Mouse (Mus musculus): ENCODE measurements around the gene Mrpl51.

The Mrpl51 gene

DNA sequence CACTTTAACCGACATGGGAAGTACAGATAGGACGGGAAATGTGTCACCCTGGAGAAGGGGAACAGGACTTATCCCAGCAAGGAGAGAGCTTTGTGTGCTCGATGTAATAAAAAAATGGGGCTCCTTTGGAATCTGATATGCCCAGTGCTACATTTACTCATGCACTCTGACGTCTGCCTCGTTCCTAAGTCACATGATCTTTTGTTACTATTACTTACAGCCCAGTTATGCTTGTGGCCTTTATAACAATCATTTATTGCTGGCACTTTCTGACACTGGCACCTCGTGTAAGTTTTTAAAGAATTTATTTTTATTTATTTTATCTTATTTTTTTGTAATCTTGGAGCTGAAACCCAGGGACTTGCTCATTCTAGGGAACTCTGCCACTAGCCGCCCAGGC is 1.8 kb downstream of the Mrpl51 start:
- Histone ChIP-seq H3K27me3 (ENCODE audit: insufficient read depth, low read length) (no peaks in the 10 kb centered on the region), H3K36me3 (ENCODE audit: insufficient read depth, low read length) (peaks cover 39% of the 10 kb centered on the region), H3K4me3 (replicated peaks; ENCODE audit: low read length) (peak overlapping the region; percentile 96), H3K9me3 (ENCODE audit: low read length) (no peaks in the 10 kb centered on the region), H3K4me1 (replicated peaks; ENCODE audit: low read depth, low read length) (peaks cover 67% of the 10 kb centered on the region)
- no peak for TF ChIP-seq POU5F1 (IDR thresholded peaks at IDR 0.05; ENCODE audit: borderline replicate concordance, low read length)

DNA sequence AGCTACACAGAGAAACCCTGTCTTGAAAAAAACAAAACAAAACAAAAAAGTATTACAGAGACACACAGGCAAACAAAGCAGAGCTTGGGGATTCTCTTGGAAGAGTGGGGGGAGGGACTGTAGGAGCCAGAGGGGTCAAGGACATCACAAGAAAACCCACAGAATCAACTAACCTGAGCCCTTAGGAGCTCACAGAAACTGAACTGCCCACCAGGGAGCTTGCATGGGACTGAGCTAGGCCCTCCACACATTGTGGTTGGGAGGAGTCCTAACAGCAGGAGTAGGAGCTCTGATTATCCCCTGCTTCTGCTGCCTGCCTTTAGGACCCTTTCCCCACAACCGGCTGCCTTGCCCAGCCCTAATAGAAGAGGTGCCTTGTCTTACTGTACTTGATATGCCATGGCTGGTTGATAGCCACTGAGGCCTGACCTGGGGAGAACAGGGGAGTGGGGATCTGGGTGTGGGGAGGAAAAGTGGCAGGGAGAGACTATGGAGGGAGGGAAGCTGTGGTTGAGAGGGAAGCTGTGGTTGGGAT is 4.0 kb downstream of the Mrpl51 start:
- no peaks in the 10 kb centered on the region for H3K27me3 ChIP-seq (ENCODE audit: insufficient read depth, low read length)
- peaks cover 75% of the 10 kb centered on the region for H3K4me1 ChIP-seq (replicated peaks; ENCODE audit: low read depth, low read length)
- H3K9me3 ChIP-seq (ENCODE audit: low read length): no peaks in the 10 kb centered on the region
- TF ChIP-seq CTCF (conservative IDR thresholded peaks at IDR 0.05; ENCODE audit: low read length): no peak
- peak; percentile 25; the same call in 1 of the 2 replicates for TF ChIP-seq NANOG (IDR thresholded peaks at IDR 0.05; ENCODE audit: borderline replicate concordance, low read length)
- peak overlapping the region; percentile 39 for H3K4me3 ChIP-seq (replicated peaks; ENCODE audit: low read length)
- peaks cover 25% of the 10 kb centered on the region for H3K36me3 ChIP-seq (ENCODE audit: insufficient read depth, low read length)

DNA sequence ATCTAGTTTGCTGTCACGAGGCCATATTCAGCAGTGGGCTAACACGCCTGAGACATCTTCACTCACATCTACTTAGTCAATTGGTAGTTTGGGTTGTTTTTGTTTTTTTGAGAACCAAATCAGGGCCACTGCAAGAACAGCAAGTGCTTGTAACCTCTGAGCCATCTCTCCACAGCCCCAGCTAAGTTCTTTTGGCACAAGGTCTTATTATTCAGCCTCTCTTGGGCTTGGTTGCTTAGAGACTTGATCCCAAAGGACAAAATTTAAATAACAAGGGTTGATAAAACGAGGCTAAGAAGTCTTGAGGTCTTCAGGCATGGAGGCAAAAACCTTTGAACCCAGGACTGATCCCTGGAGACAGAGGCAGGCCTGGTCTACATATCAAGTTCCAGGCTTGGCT is 4.7 kb downstream of the Mrpl51 start:
- Histone ChIP-seq H3K27me3 (ENCODE audit: insufficient read depth, low read length) (no peaks in the 10 kb centered on the region), H3K9me3 (ENCODE audit: low read length) (no peaks in the 10 kb centered on the region), H3K36me3 (ENCODE audit: insufficient read depth, low read length) (peaks cover 25% of the 10 kb centered on the region), H3K4me3 (replicated peaks; ENCODE audit: low read length) (0 out of 2 replicates have a peak overlapping the region, but pooled peaks have one; percentile 4), H3K4me1 (replicated peaks; ENCODE audit: low read depth, low read length) (peaks cover 73% of the 10 kb centered on the region)
- no peak for TF ChIP-seq POU5F1 (IDR thresholded peaks at IDR 0.05; ENCODE audit: borderline replicate concordance, low read length)
- no peak for TF ChIP-seq CTCF (conservative IDR thresholded peaks at IDR 0.05; ENCODE audit: low read length)
- no peak for TF ChIP-seq NANOG (IDR thresholded peaks at IDR 0.05; ENCODE audit: borderline replicate concordance, low read length)

DNA sequence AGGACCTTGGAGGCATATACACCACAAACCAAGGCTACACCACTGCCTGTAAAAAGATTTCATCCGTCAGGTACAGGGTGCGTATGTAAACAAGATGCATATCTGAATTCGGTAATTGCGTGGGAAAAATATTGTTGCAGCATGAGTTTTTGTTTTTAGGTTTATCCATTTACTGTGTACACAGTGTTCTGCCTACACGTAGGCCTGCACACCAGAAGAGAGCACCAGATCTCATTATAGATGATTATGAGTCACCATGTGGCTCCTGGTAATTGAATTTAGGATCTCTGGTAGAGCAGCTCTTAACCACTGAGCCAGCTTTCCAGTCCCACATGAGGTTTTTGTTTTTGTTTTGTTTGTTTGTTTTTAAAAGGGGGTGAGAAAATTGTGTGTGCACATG is 5.6 kb downstream of the Mrpl51 start:
- TF ChIP-seq CTCF (conservative IDR thresholded peaks at IDR 0.05; ENCODE audit: low read length): no peak
- no peak for TF ChIP-seq NANOG (IDR thresholded peaks at IDR 0.05; ENCODE audit: borderline replicate concordance, low read length)
- peaks cover 25% of the 10 kb centered on the region for H3K36me3 ChIP-seq (ENCODE audit: insufficient read depth, low read length)
- no peak overlapping the region for H3K4me3 ChIP-seq (replicated peaks; ENCODE audit: low read length)
- no peaks in the 10 kb centered on the region for H3K27me3 ChIP-seq (ENCODE audit: insufficient read depth, low read length)
- no peaks in the 10 kb centered on the region for H3K9me3 ChIP-seq (ENCODE audit: low read length)
- peaks cover 73% of the 10 kb centered on the region for H3K4me1 ChIP-seq (replicated peaks; ENCODE audit: low read depth, low read length)

DNA sequence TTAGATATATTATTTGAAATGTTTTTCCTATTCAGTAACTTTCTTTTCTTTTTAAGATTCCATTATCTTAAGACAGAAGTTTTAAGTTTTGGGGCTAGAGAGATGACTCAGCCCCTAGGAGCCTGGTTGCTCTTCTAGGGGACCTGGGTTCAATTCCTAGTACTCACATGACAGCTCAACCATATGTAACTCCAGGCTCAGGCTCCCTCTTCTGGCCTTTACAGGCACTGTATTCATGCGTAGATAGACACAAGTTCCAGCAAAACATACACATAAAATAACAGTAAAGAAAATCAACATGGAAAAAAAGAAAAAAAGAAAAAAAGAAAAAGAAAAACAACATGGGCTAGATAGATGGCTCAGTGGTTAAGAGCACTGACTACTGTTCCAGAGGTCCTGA is 18.8 kb downstream of the Mrpl51 start:
- Histone ChIP-seq H3K36me3 (ENCODE audit: insufficient read depth, low read length) (no peaks in the 10 kb centered on the region), H3K27me3 (ENCODE audit: insufficient read depth, low read length) (peaks cover 12% of the 10 kb centered on the region), H3K9me3 (ENCODE audit: low read length) (no peaks in the 10 kb centered on the region), H3K4me3 (replicated peaks; ENCODE audit: low read length) (no peak overlapping the region), H3K4me1 (replicated peaks; ENCODE audit: low read depth, low read length) (peaks cover 9% of the 10 kb centered on the region)
- TF ChIP-seq CTCF (conservative IDR thresholded peaks at IDR 0.05; ENCODE audit: low read length) (peak; percentile 37), NANOG (IDR thresholded peaks at IDR 0.05; ENCODE audit: borderline replicate concordance, low read length) (no peak), POU5F1 (IDR thresholded peaks at IDR 0.05; ENCODE audit: borderline replicate concordance, low read length) (no peak)

DNA sequence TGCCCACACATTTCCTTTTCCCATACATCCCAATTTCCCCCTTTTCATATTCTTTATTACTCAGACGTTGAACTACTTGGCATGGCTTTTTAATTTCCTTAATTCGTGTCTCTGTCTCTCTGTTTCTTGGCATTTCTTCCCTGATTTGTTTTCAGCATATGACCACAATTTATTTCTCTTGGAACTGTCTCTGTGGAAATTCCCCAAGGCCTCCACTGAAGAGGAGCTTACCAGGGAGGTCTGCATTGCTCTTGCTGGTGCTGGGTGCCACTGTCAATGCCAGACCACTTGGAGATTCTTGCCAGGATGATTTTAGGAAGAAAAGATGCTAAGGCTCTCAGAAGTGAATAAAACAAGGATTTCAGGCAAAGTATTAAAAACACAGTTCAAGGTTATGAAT is 21.0 kb downstream of the Mrpl51 start:
- Histone ChIP-seq H3K27me3 (ENCODE audit: insufficient read depth, low read length) (peaks cover 24% of the 10 kb centered on the region), H3K36me3 (ENCODE audit: insufficient read depth, low read length) (no peaks in the 10 kb centered on the region), H3K9me3 (ENCODE audit: low read length) (no peaks in the 10 kb centered on the region), H3K4me1 (replicated peaks; ENCODE audit: low read depth, low read length) (peaks cover 10% of the 10 kb centered on the region), H3K4me3 (replicated peaks; ENCODE audit: low read length) (no peak overlapping the region)
- TF ChIP-seq POU5F1 (IDR thresholded peaks at IDR 0.05; ENCODE audit: borderline replicate concordance, low read length) (no peak), CTCF (conservative IDR thresholded peaks at IDR 0.05; ENCODE audit: low read length) (no peak), NANOG (IDR thresholded peaks at IDR 0.05; ENCODE audit: borderline replicate concordance, low read length) (no peak)

DNA sequence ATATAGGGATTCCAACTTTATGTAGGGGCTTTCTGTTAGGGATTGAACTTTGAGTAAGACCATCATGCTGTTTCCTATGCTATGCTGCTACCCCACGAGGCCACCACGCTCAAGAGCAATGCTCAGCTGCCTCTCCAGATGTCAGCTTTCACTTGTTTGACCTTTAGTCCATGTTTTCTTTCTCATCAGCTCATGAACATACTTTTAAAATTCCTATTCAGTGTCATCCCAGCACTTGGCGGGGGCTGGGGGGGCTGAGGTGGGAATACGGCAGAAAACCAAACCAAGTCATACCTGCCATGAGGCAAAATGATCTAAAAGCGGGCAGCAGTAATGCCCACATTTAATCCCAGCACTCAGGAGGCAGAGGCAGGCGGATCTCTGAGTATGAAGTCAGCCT is 21.5 kb downstream of the Mrpl51 start:
- Histone ChIP-seq H3K36me3 (ENCODE audit: insufficient read depth, low read length) (no peaks in the 10 kb centered on the region; the same call in 1 of the 2 replicates), H3K27me3 (ENCODE audit: insufficient read depth, low read length) (peaks cover 24% of the 10 kb centered on the region), H3K4me3 (replicated peaks; ENCODE audit: low read length) (no peak overlapping the region), H3K9me3 (ENCODE audit: low read length) (no peaks in the 10 kb centered on the region), H3K4me1 (replicated peaks; ENCODE audit: low read depth, low read length) (peaks cover 11% of the 10 kb centered on the region)
- no peak for TF ChIP-seq NANOG (IDR thresholded peaks at IDR 0.05; ENCODE audit: borderline replicate concordance, low read length)
- no peak for TF ChIP-seq POU5F1 (IDR thresholded peaks at IDR 0.05; ENCODE audit: borderline replicate concordance, low read length)
- TF ChIP-seq CTCF (conservative IDR thresholded peaks at IDR 0.05; ENCODE audit: low read length): no peak

DNA sequence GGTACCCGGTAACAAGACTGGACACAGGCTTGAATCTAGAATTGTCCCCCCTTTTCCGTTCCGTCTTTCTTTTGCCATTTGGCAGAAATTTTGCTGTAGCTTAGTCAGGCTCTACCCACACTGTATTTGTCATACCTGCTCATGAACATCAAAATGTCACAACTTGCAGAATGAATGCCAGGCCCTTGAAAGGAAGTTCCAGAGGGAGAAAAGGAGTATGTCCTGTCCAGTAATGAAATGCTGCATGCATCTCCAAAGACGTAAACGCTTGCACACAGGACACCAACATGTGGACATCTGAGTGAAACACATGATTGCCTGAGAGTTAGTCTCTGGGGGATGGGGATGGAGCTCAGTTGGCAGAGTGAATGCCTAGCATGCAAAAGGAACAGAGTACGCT is 22.1 kb downstream of the Mrpl51 start:
- no peak for TF ChIP-seq NANOG (IDR thresholded peaks at IDR 0.05; ENCODE audit: borderline replicate concordance, low read length)
- TF ChIP-seq CTCF (conservative IDR thresholded peaks at IDR 0.05; ENCODE audit: low read length): no peak
- TF ChIP-seq POU5F1 (IDR thresholded peaks at IDR 0.05; ENCODE audit: borderline replicate concordance, low read length): no peak

More for the DNA sequence above, 22.1 kb downstream of the Mrpl51 start:
- H3K4me3 ChIP-seq (replicated peaks; ENCODE audit: low read length): no peak overlapping the region
- peaks cover 24% of the 10 kb centered on the region for H3K27me3 ChIP-seq (ENCODE audit: insufficient read depth, low read length)
- H3K9me3 ChIP-seq (ENCODE audit: low read length): no peaks in the 10 kb centered on the region
- peaks cover 17% of the 10 kb centered on the region for H3K4me1 ChIP-seq (replicated peaks; ENCODE audit: low read depth, low read length)
- H3K36me3 ChIP-seq (ENCODE audit: insufficient read depth, low read length): no peaks in the 10 kb centered on the region; the same call in 1 of the 2 replicates

All from E14TG2a.4 (cell line).